Mouse (Mus musculus) limb, embryonic 14.5 days (tissue): ENCODE measurements around the gene Krt39. TPM values are rescaled to one million over a fixed set of nuclear protein-coding genes. Genes with fewer than 3 reads are reported as not detected.

ENCODE experiments used
- ATAC-seq: fragments of 200-750 bp; cut with Nextera tagmentation; 2 replicates; pipeline ENCODE4 v1.8.0; 2017; ENCODE audit warnings: low read depth, moderate number of reproducible peaks, moderate TSS enrichment; ENCODE audit not compliant: low FRiP score
- DNase-seq: peaks from one replicate; pipeline ENCODE4 v3.0.0-alpha.2; 2015; ENCODE audit warnings: low spot score
- H3K27ac ChIP-seq: fragments of 300-500 bp; sonication (generic); replicated peaks from 2 replicates; pipeline ENCODE4 v1.5.1; 2014; ENCODE audit warnings: low read depth, mild to moderate bottlenecking, low read length, moderate library complexity, mixed read lengths
- H3K27me3 ChIP-seq: fragments of 300-500 bp; sonication (generic); 2 replicates; pipeline ENCODE4 v1.6.1; 2014; ENCODE audit warnings: low read length, mixed read lengths; ENCODE audit not compliant: control insufficient read depth, insufficient read depth
- H3K36me3 ChIP-seq: fragments of 300-500 bp; sonication (generic); 2 replicates; pipeline ENCODE4 v1.6.1; 2014; ENCODE audit warnings: mild to moderate bottlenecking, low read length, moderate library complexity, mixed read lengths; ENCODE audit not compliant: control insufficient read depth, insufficient read depth
- H3K4me1 ChIP-seq: fragments of 300-500 bp; sonication (generic); 2 replicates; pipeline ENCODE4 v1.6.1; 2014; ENCODE audit warnings: antibody characterized with exemption, low read length, mixed read lengths; ENCODE audit not compliant: control insufficient read depth, insufficient read depth
- H3K4me2 ChIP-seq: fragments of 300-500 bp; sonication (generic); replicated peaks from 2 replicates; pipeline ENCODE4 v1.6.1; 2014; ENCODE audit warnings: low read depth, mild to moderate bottlenecking, low read length, moderate library complexity; ENCODE audit not compliant: severe bottlenecking
- H3K4me3 ChIP-seq: fragments of 300-500 bp; sonication (generic); replicated peaks from 2 replicates; pipeline ENCODE4 v1.5.1; 2014; ENCODE audit warnings: low read length
- H3K9ac ChIP-seq: fragments of 300-500 bp; sonication (generic); 2 replicates; pipeline ENCODE4 v1.6.1; 2014; ENCODE audit warnings: mild to moderate bottlenecking, low read depth, low read length, moderate library complexity; ENCODE audit not compliant: severe bottlenecking
- H3K9me3 ChIP-seq: fragments of 300-500 bp; sonication (generic); 2 replicates; pipeline ENCODE4 v1.6.1; 2016; ENCODE audit warnings: low read length; ENCODE audit not compliant: control insufficient read depth
- POLR2A ChIP-seq: fragments of 200-500 bp; IDR thresholded peaks from 2 replicates; pipeline ENCODE4 v1.8.0; 2012; ENCODE audit warnings: inconsistent platforms, mild to moderate bottlenecking, moderate library complexity, borderline replicate concordance; ENCODE audit not compliant: insufficient read depth, insufficient read length; ENCODE audit errors: extremely low read depth
- WGBS: fragments of 180-500 bp; shearing (Covaris S2); extraction: QIAGEN DNeasy Blood & Tissue Kit; methylation state at CpG from one replicate; pipeline ENCODE4 v1.1.7; 2014; 5-methylcytosine and 5-hydroxymethylcytosine counted together
- polyA plus RNA-seq, 2 experiments: library from polyadenylated mRNA; depleted of rRNA in 1 of 2; stranded (reverse) in 1 of 2; unstranded in 1 of 2; fragments of >200 nt; fragmentation: Nextera tagmentation in 1 of 2; extraction: Ambion mirVana in 1 of 2; gene quantifications; 2 replicates each; pipeline versions ENCODE4 v1.2.1 to v1.2.3; 2012 to 2014

The Krt39 gene
- polyA plus RNA-seq, 2 experiments: not detected

GRCm38 (mm10) chr11:99491040-99491439, 30.1 kb downstream of the Krt39 start:
- 87% methylated on average over 8 of the region's 8 CpGs for WGBS
- Histone ChIP-seq H3K9me3 (no peaks in the 10 kb centered on the region), H3K27ac (no peak overlapping the region), H3K9ac (no peak overlapping the region), H3K27me3 (no peaks in the 10 kb centered on the region), H3K4me3 (no peak overlapping the region), H3K4me1 (no peaks in the 10 kb centered on the region; the same call in 1 of the 2 replicates), H3K4me2 (no peak overlapping the region), H3K36me3 (no peaks in the 10 kb centered on the region)
- DNase-seq (no peak), ATAC-seq (no peak)
- TF ChIP-seq POLR2A: no peak

GRCm38 (mm10) chr11:99490624-99491023, 30.5 kb downstream of the Krt39 start:
- H3K9ac ChIP-seq: no peak overlapping the region
- no peaks in the 10 kb centered on the region for H3K9me3 ChIP-seq
- no peak for DNase-seq
- no peak for TF ChIP-seq POLR2A
- no peak overlapping the region for H3K4me2 ChIP-seq
- WGBS: 71% methylated on average over 4 of the region's 4 CpGs
- H3K4me3 ChIP-seq: no peak overlapping the region
- no peaks in the 10 kb centered on the region for H3K36me3 ChIP-seq
- no peaks in the 10 kb centered on the region for H3K27me3 ChIP-seq
- H3K27ac ChIP-seq: no peak overlapping the region
- ATAC-seq: no peak
- no peaks in the 10 kb centered on the region; the same call in 1 of the 2 replicates for H3K4me1 ChIP-seq

- no peak overlapping the region for H3K27ac ChIP-seq
- no peaks in the 10 kb centered on the region for H3K36me3 ChIP-seq
- H3K4me2 ChIP-seq: no peak overlapping the region
- no peaks in the 10 kb centered on the region; the same call in 1 of the 2 replicates for H3K4me1 ChIP-seq
- DNase-seq: no peak
- H3K9ac ChIP-seq: no peak overlapping the region
- WGBS: 55% methylated on average over 3 of the region's 3 CpGs
- no peaks in the 10 kb centered on the region for H3K9me3 ChIP-seq
- no peak overlapping the region for H3K4me3 ChIP-seq
- TF ChIP-seq POLR2A: no peak
- ATAC-seq: no peak
- no peaks in the 10 kb centered on the region for H3K27me3 ChIP-seq
These were observed 31.9 kb downstream of the Krt39 start for GRCm38 (mm10) chr11:99489233-99489632.

DNA sequence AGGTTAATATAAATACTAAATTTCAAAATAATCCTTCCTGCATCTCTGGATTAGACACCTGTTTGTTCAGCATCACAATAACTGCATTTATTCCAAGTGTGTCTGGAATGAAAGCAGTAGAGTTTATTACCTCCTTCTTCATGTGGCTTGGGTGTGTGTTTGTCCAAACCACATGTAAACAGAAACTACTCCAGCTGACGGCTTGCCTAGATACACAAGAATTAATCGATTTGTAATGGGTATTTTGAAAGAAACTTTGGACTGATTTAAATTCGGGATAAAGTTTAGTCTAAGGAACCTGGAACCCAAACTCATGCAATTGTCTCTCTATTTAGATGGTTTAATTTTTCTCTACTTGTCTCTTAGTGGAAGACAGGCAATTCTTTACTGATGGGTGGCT, 46.2 kb downstream of the Krt39 start:
- no peak for TF ChIP-seq POLR2A
- H3K27ac ChIP-seq: no peak overlapping the region
- WGBS: 78% methylated on average over 3 of the region's 3 CpGs
- H3K4me2 ChIP-seq: no peak overlapping the region
- no peak overlapping the region for H3K4me3 ChIP-seq
- ATAC-seq: no peak
- H3K4me1 ChIP-seq: no peaks in the 10 kb centered on the region
- DNase-seq: no peak
- no peaks in the 10 kb centered on the region for H3K36me3 ChIP-seq
- H3K9ac ChIP-seq: no peak overlapping the region
- no peaks in the 10 kb centered on the region for H3K9me3 ChIP-seq
- H3K27me3 ChIP-seq: no peaks in the 10 kb centered on the region

GRCm38 (mm10) chr11:99473433-99473832, 47.7 kb downstream of the Krt39 start:
- WGBS: 85% methylated on average over 6 of the region's 6 CpGs
- Histone ChIP-seq H3K27me3 (no peaks in the 10 kb centered on the region), H3K27ac (no peak overlapping the region), H3K9ac (no peak overlapping the region), H3K4me1 (no peaks in the 10 kb centered on the region), H3K4me2 (no peak overlapping the region), H3K36me3 (no peaks in the 10 kb centered on the region), H3K9me3 (no peaks in the 10 kb centered on the region), H3K4me3 (no peak overlapping the region)
- ATAC-seq (no peak), DNase-seq (no peak)
- TF ChIP-seq POLR2A: no peak

DNA sequence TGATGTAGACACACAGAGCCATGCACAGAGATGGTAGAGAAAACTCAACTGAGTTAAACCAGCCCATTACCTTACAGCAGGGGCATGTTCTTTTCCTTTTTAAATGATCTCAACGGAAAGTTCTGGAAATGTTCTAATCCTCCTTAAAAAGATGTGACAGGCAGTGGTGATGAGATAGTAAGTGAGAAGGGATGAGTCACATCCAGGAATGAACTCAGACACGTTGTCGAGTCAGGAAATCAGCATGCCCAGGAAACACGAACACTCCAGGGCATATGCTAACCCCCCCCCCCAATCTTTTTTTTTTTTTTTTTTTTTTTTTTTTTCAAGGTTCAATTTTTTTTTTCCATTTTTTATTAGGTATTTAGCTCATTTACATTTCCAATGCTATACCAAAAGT, 48.7 kb downstream of the Krt39 start:
- Histone ChIP-seq H3K36me3 (no peaks in the 10 kb centered on the region), H3K9ac (no peak overlapping the region), H3K4me1 (no peaks in the 10 kb centered on the region), H3K4me3 (no peak overlapping the region), H3K27me3 (no peaks in the 10 kb centered on the region), H3K4me2 (no peak overlapping the region), H3K27ac (no peak overlapping the region), H3K9me3 (no peaks in the 10 kb centered on the region)
- TF ChIP-seq POLR2A: no peak
- ATAC-seq (no peak), DNase-seq (no peak)
- WGBS: 76% methylated on average over 4 of the region's 4 CpGs
